Mouse (Mus musculus) ES-Bruce4 (cell line): ENCODE measurements around the gene Dusp16. TPM values are rescaled to one million over a fixed set of nuclear protein-coding genes. Genes with fewer than 3 reads are reported as not detected.

Experiments used
- H3K27ac ChIP-seq: 2 replicates; pipeline ENCODE4 v1.5.1; 2012; ENCODE audit warnings: low read length, inconsistent platforms; ENCODE audit not compliant: insufficient read depth
- H3K27me3 ChIP-seq: 2 replicates; pipeline ENCODE4 v1.6.1; 2012; ENCODE audit warnings: mild to moderate bottlenecking, low read length, inconsistent platforms; ENCODE audit not compliant: control insufficient read depth, poor library complexity, insufficient read depth, severe bottlenecking
- H3K36me3 ChIP-seq: 2 replicates; pipeline ENCODE4 v1.6.1; 2012; ENCODE audit warnings: inconsistent platforms, mild to moderate bottlenecking, low read length, moderate library complexity; ENCODE audit not compliant: control insufficient read depth, poor library complexity, insufficient read depth, severe bottlenecking
- H3K4me1 ChIP-seq: one replicate; pipeline ENCODE4 v1.8.1; 2011; ENCODE audit warnings: low read length; ENCODE audit not compliant: control insufficient read depth, insufficient read depth
- H3K4me3 ChIP-seq: 2 replicates; pipeline ENCODE4 v1.5.1; 2011; ENCODE audit warnings: low read depth, mild to moderate bottlenecking, low read length
- H3K9ac ChIP-seq: 2 replicates; pipeline ENCODE4 v1.6.1; 2012; ENCODE audit warnings: low read depth, mild to moderate bottlenecking, inconsistent platforms; ENCODE audit not compliant: poor library complexity, severe bottlenecking
- H3K9me3 ChIP-seq: replicated peaks from 2 replicates; pipeline ENCODE4 v1.6.1; 2012; ENCODE audit warnings: mild to moderate bottlenecking, low read length, inconsistent platforms; ENCODE audit not compliant: control insufficient read depth, poor library complexity, insufficient read depth, severe bottlenecking
- CTCF ChIP-seq: IDR thresholded peaks from one replicate; pipeline ENCODE4 v1.8.1; 2011; ENCODE audit warnings: low read depth, low read length
- EP300 ChIP-seq: IDR thresholded peaks from 2 replicates; pipeline ENCODE4 v1.6.1; 2011; ENCODE audit warnings: low read depth, low read length; ENCODE audit not compliant: insufficient read depth
- POLR2A ChIP-seq: IDR thresholded peaks from one replicate; pipeline ENCODE4 v1.8.1; 2011; ENCODE audit warnings: low read length; ENCODE audit not compliant: insufficient read depth
- polyA plus RNA-seq: library from polyadenylated mRNA; stranded (reverse); fragments of >200 nt; gene quantifications from 2 replicates; pipeline ENCODE4 v1.2.4, GENCODE M21; 2011; ENCODE audit warnings: low read depth; ENCODE audit not compliant: missing spikeins, insufficient read depth, insufficient read length

Dusp16 gene
- polyA plus RNA-seq, 1 experiment: 35.6 TPM

- TF ChIP-seq POLR2A (no peak), CTCF (no peak), EP300 (no peak)
- Histone ChIP-seq H3K9me3 (no peaks in the 10 kb centered on the region), H3K27ac (no peak overlapping the region), H3K36me3 (no peaks in the 10 kb centered on the region), H3K4me3 (no peak overlapping the region), H3K4me1 (no peaks in the 10 kb centered on the region), H3K9ac (no peak overlapping the region), H3K27me3 (no peaks in the 10 kb centered on the region)
Measured at GRCm38 (mm10) chr6:134717886-134718667, 74.3 kb downstream of the Dusp16 start.

- Histone ChIP-seq H3K4me3 (no peak overlapping the region), H3K4me1 (no peaks in the 10 kb centered on the region), H3K9ac (no peak overlapping the region), H3K9me3 (no peaks in the 10 kb centered on the region), H3K36me3 (no peaks in the 10 kb centered on the region), H3K27ac (no peak overlapping the region), H3K27me3 (no peaks in the 10 kb centered on the region)
- TF ChIP-seq POLR2A (no peak), EP300 (no peak), CTCF (no peak)
Measured at GRCm38 (mm10) chr6:134716168-134716587, 76.2 kb downstream of the Dusp16 start.

GRCm38 (mm10) chr6:134713897-134714296 lies 78.5 kb downstream of the Dusp16 start:
- no peak overlapping the region for H3K27ac ChIP-seq
- no peaks in the 10 kb centered on the region for H3K36me3 ChIP-seq
- no peak overlapping the region for H3K4me3 ChIP-seq
- no peaks in the 10 kb centered on the region for H3K4me1 ChIP-seq
- no peaks in the 10 kb centered on the region for H3K9me3 ChIP-seq
- no peaks in the 10 kb centered on the region for H3K27me3 ChIP-seq
- no peak for TF ChIP-seq POLR2A
- no peak for TF ChIP-seq CTCF
- no peak for TF ChIP-seq EP300
- H3K9ac ChIP-seq: no peak overlapping the region

GRCm38 (mm10) chr6:134713321-134713720 lies 79.1 kb downstream of the Dusp16 start:
- no peak overlapping the region for H3K4me3 ChIP-seq
- TF ChIP-seq CTCF: no peak
- no peak for TF ChIP-seq POLR2A
- no peak for TF ChIP-seq EP300
- H3K9ac ChIP-seq: no peak overlapping the region
- no peaks in the 10 kb centered on the region for H3K9me3 ChIP-seq
- no peaks in the 10 kb centered on the region for H3K4me1 ChIP-seq
- H3K36me3 ChIP-seq: no peaks in the 10 kb centered on the region
- no peaks in the 10 kb centered on the region for H3K27me3 ChIP-seq
- no peak overlapping the region for H3K27ac ChIP-seq

- H3K36me3 ChIP-seq: no peaks in the 10 kb centered on the region
- TF ChIP-seq EP300 (no peak), POLR2A (no peak), CTCF (no peak)
- H3K27me3 ChIP-seq: no peaks in the 10 kb centered on the region
- no peak overlapping the region for H3K27ac ChIP-seq
- no peaks in the 10 kb centered on the region for H3K4me1 ChIP-seq
- peak overlapping the region; percentile 15; the same call in 1 of the 2 replicates for H3K4me3 ChIP-seq
- no peak overlapping the region for H3K9ac ChIP-seq
- H3K9me3 ChIP-seq: no peaks in the 10 kb centered on the region
Measured at GRCm38 (mm10) chr6:134710020-134710419, 82.4 kb downstream of the Dusp16 start.

- H3K4me3 ChIP-seq: no peak overlapping the region
- no peaks in the 10 kb centered on the region for H3K4me1 ChIP-seq
- TF ChIP-seq CTCF (no peak), EP300 (no peak), POLR2A (no peak)
- no peak overlapping the region for H3K9ac ChIP-seq
- H3K36me3 ChIP-seq: no peaks in the 10 kb centered on the region
- no peaks in the 10 kb centered on the region for H3K9me3 ChIP-seq
- no peaks in the 10 kb centered on the region for H3K27me3 ChIP-seq
- no peak overlapping the region for H3K27ac ChIP-seq
Measured at GRCm38 (mm10) chr6:134706467-134706866, 86.0 kb downstream of the Dusp16 start.
